Mouse (Mus musculus) G1E (cell line): Measurements from ENCODE around the gene Lgals3.

ENCODE experiments used
- CTCF ChIP-seq: IDR thresholded peaks from 2 replicates; pipeline ENCODE4 v1.5.1; 2012; ENCODE audit warnings: low read depth, low read length, inconsistent platforms, mixed read lengths
- GATA1 ChIP-seq: IDR thresholded peaks from 2 replicates; pipeline ENCODE4 v1.6.1; 2012; ENCODE audit warnings: borderline replicate concordance, low read length, inconsistent platforms, mixed read lengths
- POLR2AphosphoS5 ChIP-seq: IDR thresholded peaks from 2 replicates; pipeline ENCODE4 v1.6.1; 2012; ENCODE audit warnings: low read depth, low read length, inconsistent platforms; ENCODE audit not compliant: insufficient replicate concordance
- TAL1 ChIP-seq: conservative IDR thresholded peaks from 2 replicates; pipeline ENCODE4 v1.6.1; 2012; ENCODE audit warnings: low read depth, low read length, inconsistent platforms, mixed read lengths

DNA sequence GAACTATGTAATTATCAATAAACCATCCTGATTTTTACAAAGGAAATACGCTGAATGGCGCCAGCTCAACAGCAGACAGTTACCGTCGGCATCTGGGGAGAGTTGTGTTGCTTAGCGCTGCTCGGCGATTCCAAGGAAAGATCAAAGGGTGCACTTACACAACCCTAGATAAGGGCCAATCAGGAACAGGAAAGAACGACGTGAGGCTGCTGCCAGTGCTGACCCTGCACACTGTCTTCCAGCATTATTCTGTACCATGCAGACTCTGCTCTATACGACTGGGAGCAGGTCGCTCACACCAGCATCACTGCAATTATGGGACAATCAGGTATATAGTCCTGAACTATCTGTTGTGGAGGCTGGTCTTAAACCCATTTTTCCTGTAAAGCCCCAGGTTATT lies 18.6 kb downstream of the Lgals3 start:
- TF ChIP-seq CTCF: no peak
- TF ChIP-seq TAL1: no peak
- no peak for TF ChIP-seq GATA1
- TF ChIP-seq POLR2AphosphoS5: no peak
